Mouse (Mus musculus): Measurements from ENCODE around the gene Arap1.

Gene Arap1

DNA sequence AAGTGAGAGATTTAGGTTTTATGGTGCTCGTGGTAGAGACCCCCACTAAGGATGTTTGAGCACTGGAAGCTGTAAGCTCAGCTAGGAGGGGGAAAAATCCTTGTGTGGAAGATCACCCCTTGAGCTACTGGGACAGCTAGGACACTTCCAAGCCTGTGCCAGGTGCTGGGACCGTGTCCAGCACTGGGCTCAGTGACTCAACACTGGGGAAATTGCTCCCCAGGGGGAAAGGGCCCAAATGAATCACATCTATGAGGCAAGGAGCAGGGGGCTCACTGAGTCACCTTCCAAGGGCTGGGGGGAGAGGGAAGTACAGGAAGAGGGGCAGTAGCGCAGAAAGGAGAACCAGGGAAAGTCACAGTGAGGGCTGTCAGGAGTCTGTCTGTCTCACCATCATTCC, 102.0 kb downstream of the Arap1 start:
- no peak for DNase-seq (ENCODE audit: low spot score)

GRCm38 (mm10) chr7:101450422-101451401, 102.8 kb downstream of the Arap1 start:
- DNase-seq (ENCODE audit: low spot score): peak; percentile 93

DNA sequence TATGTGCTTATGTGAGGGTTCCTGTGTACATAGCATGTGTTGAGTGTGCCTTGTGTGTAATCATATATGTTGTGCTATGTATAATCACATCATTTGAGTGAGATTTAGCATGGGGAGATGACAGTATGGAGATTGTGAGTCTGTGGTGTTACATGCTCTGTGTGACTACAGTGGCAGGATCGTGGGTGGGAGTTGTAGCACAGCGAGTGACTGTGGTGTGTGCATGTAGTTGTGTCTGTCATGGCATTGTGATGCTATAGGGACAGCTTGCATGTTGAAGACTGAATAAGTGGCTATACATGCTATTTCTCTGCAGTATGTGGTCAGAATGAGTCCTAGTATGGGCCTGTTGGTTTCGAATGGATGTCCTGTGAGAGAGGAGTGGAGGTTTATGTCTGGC, 104.8 kb downstream of the Arap1 start:
- DNase-seq (ENCODE audit: low spot score): no peak

DNA sequence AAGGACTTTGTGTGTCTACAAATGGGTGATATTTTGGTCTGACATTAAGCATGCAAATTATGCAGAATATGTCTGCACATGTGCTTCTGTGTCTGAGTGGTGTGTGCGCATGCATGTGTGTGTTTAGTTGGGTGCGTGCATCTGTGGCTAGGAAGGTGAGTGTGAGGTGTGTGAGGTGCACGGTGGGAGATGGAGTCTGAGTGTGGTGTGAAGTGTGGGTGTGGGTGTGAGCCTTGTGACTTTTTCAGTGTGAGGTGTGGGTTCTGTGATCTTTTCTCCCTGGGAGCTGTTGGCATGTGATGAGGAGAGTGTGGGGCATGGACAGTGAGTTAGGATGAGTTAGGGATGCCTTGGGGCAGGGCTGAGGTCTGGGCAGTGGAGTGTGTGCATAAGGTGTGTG, 105.4 kb downstream of the Arap1 start:
- DNase-seq (ENCODE audit: low spot score): no peak

GRCm38 (mm10) chr7:101453725-101454124, 105.9 kb downstream of the Arap1 start:
- peak; percentile 29 for DNase-seq (ENCODE audit: low spot score)

GRCm38 (mm10) chr7:101454479-101454878, 106.6 kb downstream of the Arap1 start:
- DNase-seq (ENCODE audit: low spot score): no peak

DNA sequence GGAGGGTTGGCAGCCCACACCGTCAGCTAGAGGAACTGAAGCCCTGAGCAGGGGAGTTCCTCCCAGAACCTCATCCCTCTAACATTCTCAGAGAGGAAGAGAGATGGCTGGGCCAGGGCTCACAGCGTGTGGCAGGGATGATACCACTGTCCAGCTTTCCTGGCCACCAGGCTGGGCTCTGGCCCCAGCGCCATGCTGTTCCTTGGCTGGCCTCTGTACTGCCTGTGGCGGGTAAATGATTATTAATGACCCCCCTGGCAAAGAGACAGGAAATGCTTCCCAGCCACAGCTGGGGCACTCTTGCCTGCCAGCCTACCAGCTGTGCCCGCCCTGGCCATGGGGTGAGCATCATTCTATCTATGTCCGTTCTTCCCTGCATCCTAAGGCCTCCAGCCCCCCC, 107.3 kb downstream of the Arap1 start:
- no peak for DNase-seq (ENCODE audit: low spot score)

DNA sequence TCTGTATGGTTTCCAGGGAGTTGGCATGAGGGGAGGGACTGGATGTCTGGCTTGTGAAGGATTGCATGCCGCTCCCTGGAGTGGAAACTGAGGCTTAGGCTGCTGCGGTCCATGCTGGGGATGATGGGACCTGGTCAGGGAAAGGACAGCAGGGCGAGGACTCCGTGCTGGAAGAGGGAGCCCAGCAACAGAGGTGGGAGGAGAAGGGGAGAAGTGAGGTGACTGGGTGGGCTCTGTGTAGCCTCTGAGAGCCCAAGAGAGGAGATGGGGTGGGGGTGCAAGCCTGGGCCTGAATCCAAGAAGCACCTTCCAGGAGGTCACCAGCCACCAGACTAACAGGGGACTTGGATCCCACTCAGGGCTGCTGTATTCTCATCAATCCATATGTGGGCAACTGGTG, 108.5 kb downstream of the Arap1 start:
- no peak for DNase-seq (ENCODE audit: low spot score)

DNA sequence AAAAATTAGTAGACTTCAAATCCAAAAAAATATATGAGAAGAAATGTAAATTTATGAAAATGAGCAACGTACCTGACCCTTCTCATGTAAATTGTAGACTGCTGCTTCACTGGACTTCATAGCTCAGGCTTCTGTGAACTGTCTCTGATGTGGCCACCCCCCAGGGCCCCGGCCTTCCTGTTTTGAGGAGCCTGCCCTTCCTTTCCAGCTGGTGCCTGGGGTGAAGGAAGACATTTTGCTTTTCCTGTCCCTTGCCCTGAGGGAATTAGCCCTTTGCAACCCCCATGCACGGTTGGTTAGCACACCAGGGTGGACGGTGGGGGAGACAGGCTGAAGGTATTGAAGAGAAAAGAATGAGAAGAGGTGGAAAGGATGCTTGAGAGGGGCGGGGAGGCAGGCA, 108.9 kb downstream of the Arap1 start:
- DNase-seq (ENCODE audit: low spot score): no peak

GRCm38 (mm10) chr7:101457283-101457682, 109.4 kb downstream of the Arap1 start:
- no peak for DNase-seq (ENCODE audit: low spot score)

DNA sequence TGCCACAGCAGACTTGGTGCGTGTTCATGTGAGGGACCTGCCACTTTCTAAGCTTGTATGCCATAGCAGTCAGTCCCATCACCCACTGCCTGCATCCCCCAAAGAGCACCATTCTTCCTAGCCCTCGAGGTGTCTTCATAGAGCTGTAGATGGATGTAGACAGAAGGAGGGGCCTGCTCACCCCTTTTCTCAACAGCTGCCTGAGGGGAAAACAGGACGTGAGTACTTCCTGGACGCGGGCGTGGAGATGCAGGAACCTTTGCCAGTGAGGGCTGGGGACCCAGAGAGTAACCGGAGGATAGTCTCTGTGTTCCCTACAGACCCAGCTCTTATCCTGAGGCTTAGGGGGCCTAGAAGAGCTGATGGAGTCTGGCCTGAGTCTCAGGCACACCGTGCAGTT, 109.9 kb downstream of the Arap1 start:
- no peak for DNase-seq (ENCODE audit: low spot score)

DNA sequence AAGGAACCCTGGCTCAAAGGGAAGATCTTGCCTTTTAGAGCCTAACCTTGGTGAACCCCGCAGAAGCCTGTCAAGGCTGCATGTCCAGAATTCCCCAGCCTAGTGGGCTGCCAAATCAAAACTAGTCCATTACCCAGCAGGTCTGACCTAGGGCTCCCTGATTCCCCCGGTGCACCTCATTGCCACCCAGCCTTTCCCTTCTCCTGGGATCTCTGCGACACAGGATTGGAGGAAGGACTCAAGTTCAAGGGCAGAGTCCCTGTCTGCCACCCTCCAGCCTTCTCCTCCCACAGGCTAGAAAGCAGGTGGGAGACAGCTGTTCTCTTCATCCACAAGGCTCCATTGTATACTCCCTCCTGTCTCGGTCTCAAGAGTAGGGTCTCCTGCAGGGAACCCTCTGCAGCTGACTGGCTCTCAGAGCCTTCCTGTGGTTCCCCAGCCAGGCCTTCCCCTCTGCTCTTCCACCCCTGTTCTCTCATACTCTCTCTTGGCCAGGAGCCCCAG, 110.5 kb downstream of the Arap1 start:
- DNase-seq (ENCODE audit: low spot score): no peak

DNA sequence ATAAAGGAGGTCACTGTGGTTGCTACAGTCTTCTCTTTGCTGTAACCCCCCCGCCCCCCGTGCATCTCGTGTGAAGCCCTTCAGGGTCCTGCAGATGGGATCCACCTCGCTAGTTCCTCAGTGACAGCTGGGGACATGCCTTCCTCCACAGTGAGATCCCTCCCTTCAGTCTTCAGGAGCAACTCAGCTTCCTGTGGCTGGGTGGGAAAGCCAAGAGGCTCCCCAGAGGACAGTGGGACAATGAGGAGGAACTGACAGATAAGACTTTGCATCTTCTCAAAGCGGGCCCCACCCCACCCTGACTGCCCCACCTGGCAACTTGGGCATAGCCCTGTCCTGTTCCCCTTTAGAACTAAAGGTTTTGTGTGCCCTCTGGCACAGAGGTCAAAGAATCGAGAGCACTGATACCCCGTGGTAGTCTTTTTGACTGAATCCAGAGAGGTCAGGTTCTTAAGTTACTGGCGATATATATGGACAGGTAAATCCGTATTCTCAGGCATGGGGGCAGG, 111.5 kb downstream of the Arap1 start:
- DNase-seq (ENCODE audit: low spot score): no peak

GRCm38 (mm10) chr7:101459923-101460607, 112.2 kb downstream of the Arap1 start:
- no peak for DNase-seq (ENCODE audit: low spot score)

- no peak for DNase-seq (ENCODE audit: low spot score)
These were observed 112.7 kb downstream of the Arap1 start for GRCm38 (mm10) chr7:101460608-101460957.

DNA sequence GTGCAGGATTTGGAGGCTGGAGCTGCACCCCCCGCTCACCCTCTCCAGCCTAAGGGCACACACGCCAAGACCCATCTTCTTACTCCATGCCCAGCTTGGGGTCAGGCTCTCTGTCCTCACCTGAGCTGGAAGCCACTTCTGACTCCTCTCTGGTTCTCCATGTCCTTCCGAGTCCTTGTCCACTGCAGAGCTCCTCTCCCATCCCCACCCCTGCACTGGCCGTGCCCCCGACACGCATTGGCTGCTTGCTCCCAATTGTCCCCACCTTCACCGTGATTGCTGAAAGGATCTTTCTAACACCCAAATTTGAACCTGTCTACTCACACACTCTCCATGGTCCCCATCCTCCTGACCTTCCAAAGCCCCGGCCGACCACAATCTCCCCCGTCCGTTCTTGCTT, 113.7 kb downstream of the Arap1 start:
- DNase-seq (ENCODE audit: low spot score): no peak

Data from embryo, embryonic 10 days (tissue).